Mouse (Mus musculus) lung, postnatal 0 days (tissue): ENCODE data around the gene Asb18. TPM values are rescaled to one million over a fixed set of nuclear protein-coding genes. Genes with fewer than 3 reads are reported as not detected.

Experiments used
- ATAC-seq: fragments of 200-750 bp; cut with Nextera tagmentation; 2 replicates; pipeline ENCODE4 v1.8.0; 2017; ENCODE audit warnings: moderate library complexity
- DNase-seq: peaks from one replicate; pipeline ENCODE4 v3.0.0-alpha.2; 2016; ENCODE audit warnings: low spot score
- H3K27ac ChIP-seq: fragments of 300-500 bp; sonication (generic); 2 replicates; pipeline ENCODE4 v1.5.1; 2014; ENCODE audit warnings: antibody characterized with exemption, mild to moderate bottlenecking, low read length, mixed read lengths
- H3K27me3 ChIP-seq: fragments of 300-500 bp; sonication (generic); replicated peaks from 2 replicates; pipeline ENCODE4 v1.6.1; 2014; ENCODE audit warnings: low read length, mixed read lengths; ENCODE audit not compliant: insufficient read depth
- H3K36me3 ChIP-seq: fragments of 300-500 bp; sonication (generic); 2 replicates; pipeline ENCODE4 v1.6.1; 2014; ENCODE audit warnings: low read length, mixed read lengths; ENCODE audit not compliant: insufficient read depth
- H3K4me1 ChIP-seq: fragments of 300-500 bp; sonication (generic); 2 replicates; pipeline ENCODE4 v1.6.1; 2014; ENCODE audit warnings: antibody characterized with exemption, low read depth, low read length, mixed read lengths; ENCODE audit not compliant: insufficient read depth
- H3K4me2 ChIP-seq: fragments of 300-500 bp; sonication (generic); replicated peaks from 2 replicates; pipeline ENCODE4 v1.6.1; 2014; ENCODE audit warnings: low read depth, mild to moderate bottlenecking, low read length, moderate library complexity, mixed read lengths
- H3K4me3 ChIP-seq: fragments of 300-500 bp; sonication (generic); 2 replicates; pipeline ENCODE4 v1.5.1; 2014; ENCODE audit warnings: low read depth, low read length
- H3K9ac ChIP-seq: fragments of 300-500 bp; sonication (generic); replicated peaks from 2 replicates; pipeline ENCODE4 v1.6.1; 2014; ENCODE audit warnings: low read depth, mild to moderate bottlenecking
- H3K9me3 ChIP-seq: fragments of 300-500 bp; sonication (generic); 2 replicates; pipeline ENCODE4 v1.6.1; 2016; ENCODE audit warnings: low read length, mixed read lengths
- CTCF ChIP-seq: IDR thresholded peaks from 2 replicates; pipeline ENCODE4 v1.5.1; 2016; ENCODE audit warnings: antibody characterized with exemption, mild to moderate bottlenecking
- EP300 ChIP-seq: IDR thresholded peaks from 2 replicates; pipeline ENCODE4 v1.6.1; 2016; ENCODE audit warnings: antibody characterized with exemption, mild to moderate bottlenecking, control low read depth
- WGBS: fragments of 180-500 bp; shearing (Covaris S2); extraction: QIAGEN DNeasy Blood & Tissue Kit; methylation state at CpG from one replicate; pipeline ENCODE4 v1.1.7; 2014; 5-methylcytosine and 5-hydroxymethylcytosine counted together
- polyA plus RNA-seq: library from polyadenylated mRNA; unstranded; fragments of >200 nt; fragmentation: Nextera tagmentation; extraction: Ambion mirVana; gene quantifications from 2 replicates; pipeline ENCODE4 v1.2.1, GENCODE M21; 2015

The Asb18 gene
- polyA plus RNA-seq, 1 experiment from 2014 or later: not detected

- H3K4me1 ChIP-seq: no peaks in the 10 kb centered on the region
- H3K27me3 ChIP-seq: no peaks in the 10 kb centered on the region
- no peaks in the 10 kb centered on the region for H3K9me3 ChIP-seq
- H3K9ac ChIP-seq: no peak overlapping the region
- ATAC-seq: no peak
- no peak overlapping the region for H3K4me2 ChIP-seq
- no peak for TF ChIP-seq CTCF
- no peak for TF ChIP-seq EP300
- no peak overlapping the region for H3K4me3 ChIP-seq
- no peak overlapping the region for H3K27ac ChIP-seq
- 55% methylated on average over 2 of the region's 2 CpGs for WGBS
- no peaks in the 10 kb centered on the region for H3K36me3 ChIP-seq
- DNase-seq: no peak
Measured at GRCm38 (mm10) chr1:90028305-90028704, 13.8 kb upstream of the Asb18 start.

DNA sequence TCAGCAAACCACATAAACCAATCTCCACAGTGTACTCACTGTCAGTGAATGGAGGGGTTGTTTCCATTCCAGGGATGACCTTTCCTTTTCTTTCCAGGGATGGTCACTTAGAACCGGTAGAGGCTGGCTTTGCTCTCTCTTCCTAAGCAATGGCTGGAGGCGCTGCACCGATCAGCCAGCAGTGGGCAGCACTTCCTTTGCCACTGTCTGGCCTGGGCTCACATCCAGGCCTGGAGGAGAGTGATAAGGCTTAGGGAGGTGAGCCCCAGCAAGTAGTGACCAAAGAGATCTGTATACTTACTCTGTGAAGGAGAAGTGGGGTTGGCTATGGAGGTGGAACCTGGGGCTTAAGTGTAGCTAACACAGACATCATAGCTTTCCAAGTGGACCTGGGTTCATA lies 12.5 kb upstream of the Asb18 start:
- TF ChIP-seq CTCF (peak; percentile 78), EP300 (no peak)
- Histone ChIP-seq H3K9ac (no peak overlapping the region), H3K4me3 (no peak overlapping the region), H3K36me3 (no peaks in the 10 kb centered on the region), H3K9me3 (no peaks in the 10 kb centered on the region), H3K27me3 (no peaks in the 10 kb centered on the region), H3K27ac (no peak overlapping the region), H3K4me2 (no peak overlapping the region), H3K4me1 (no peaks in the 10 kb centered on the region)
- 22% methylated on average over 3 of the region's 3 CpGs for WGBS
- DNase-seq (peak; percentile 19), ATAC-seq (no peak)

- H3K4me2 ChIP-seq: no peak overlapping the region
- DNase-seq: no peak
- WGBS: 81% methylated on average over 5 of the region's 5 CpGs
- TF ChIP-seq CTCF (no peak), EP300 (no peak)
- H3K4me1 ChIP-seq: no peaks in the 10 kb centered on the region
- H3K4me3 ChIP-seq: no peak overlapping the region
- no peak for ATAC-seq
- no peaks in the 10 kb centered on the region for H3K36me3 ChIP-seq
- H3K9ac ChIP-seq: no peak overlapping the region
- no peaks in the 10 kb centered on the region for H3K9me3 ChIP-seq
- no peak overlapping the region for H3K27ac ChIP-seq
- no peaks in the 10 kb centered on the region for H3K27me3 ChIP-seq
Measured at GRCm38 (mm10) chr1:90020336-90020735, 5.9 kb upstream of the Asb18 start.

GRCm38 (mm10) chr1:90018071-90018470 lies 3.6 kb upstream of the Asb18 start:
- 58% methylated on average over 6 of the region's 6 CpGs for WGBS
- ATAC-seq (no peak), DNase-seq (no peak)
- H3K9me3 ChIP-seq: no peaks in the 10 kb centered on the region
- H3K27ac ChIP-seq: no peak overlapping the region
- H3K4me1 ChIP-seq: no peaks in the 10 kb centered on the region
- TF ChIP-seq CTCF (no peak), EP300 (no peak)
- no peaks in the 10 kb centered on the region for H3K27me3 ChIP-seq
- no peak overlapping the region for H3K4me3 ChIP-seq
- no peak overlapping the region for H3K4me2 ChIP-seq
- no peak overlapping the region for H3K9ac ChIP-seq
- H3K36me3 ChIP-seq: no peaks in the 10 kb centered on the region

DNA sequence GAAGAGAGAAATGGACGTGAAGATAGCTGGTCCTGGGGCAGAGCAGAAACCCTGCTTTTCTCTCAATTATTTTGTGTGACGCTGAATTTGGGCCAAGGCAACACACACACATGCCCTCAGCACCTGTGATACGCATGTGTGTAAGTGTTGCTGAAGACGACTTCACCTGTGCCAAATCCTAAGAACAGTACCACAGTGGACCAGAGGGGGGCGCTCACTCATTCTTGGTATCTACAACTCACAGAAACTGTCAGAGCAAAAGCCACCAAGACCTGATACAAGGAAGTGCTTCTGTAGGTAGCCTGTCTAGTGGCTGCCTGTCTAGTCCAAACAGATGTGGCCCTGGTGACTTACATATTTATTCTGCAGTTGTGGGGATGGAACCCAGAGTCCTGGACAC lies 1.2 kb downstream of the Asb18 start:
- DNase-seq: no peak
- ATAC-seq: no peak
- TF ChIP-seq EP300 (no peak), CTCF (peak; percentile 12; the same call in 1 of the 2 replicates)
- Histone ChIP-seq H3K4me1 (no peaks in the 10 kb centered on the region), H3K9ac (no peak overlapping the region), H3K9me3 (no peaks in the 10 kb centered on the region), H3K27me3 (no peaks in the 10 kb centered on the region), H3K4me2 (no peak overlapping the region), H3K4me3 (no peak overlapping the region), H3K27ac (no peak overlapping the region), H3K36me3 (no peaks in the 10 kb centered on the region)
- 82% methylated on average over 5 of the region's 5 CpGs for WGBS

- Histone ChIP-seq H3K27ac (no peak overlapping the region), H3K4me2 (no peak overlapping the region), H3K4me3 (no peak overlapping the region), H3K9me3 (no peaks in the 10 kb centered on the region), H3K4me1 (no peaks in the 10 kb centered on the region), H3K36me3 (no peaks in the 10 kb centered on the region), H3K27me3 (no peaks in the 10 kb centered on the region), H3K9ac (no peak overlapping the region)
- no peak for TF ChIP-seq EP300
- TF ChIP-seq CTCF: peak; percentile 31
- WGBS: 67% methylated on average over 7 of the region's 7 CpGs
- ATAC-seq (no peak), DNase-seq (no peak)
Measured at GRCm38 (mm10) chr1:90012850-90013249, 1.6 kb downstream of the Asb18 start.

GRCm38 (mm10) chr1:90012168-90012567 lies 2.3 kb downstream of the Asb18 start:
- no peaks in the 10 kb centered on the region for H3K9me3 ChIP-seq
- ATAC-seq (no peak), DNase-seq (no peak)
- 64% methylated on average over 3 of the region's 3 CpGs for WGBS
- H3K36me3 ChIP-seq: no peaks in the 10 kb centered on the region
- no peak overlapping the region for H3K9ac ChIP-seq
- TF ChIP-seq CTCF (no peak), EP300 (no peak)
- H3K27ac ChIP-seq: no peak overlapping the region
- no peak overlapping the region for H3K4me2 ChIP-seq
- H3K27me3 ChIP-seq: no peaks in the 10 kb centered on the region
- H3K4me3 ChIP-seq: no peak overlapping the region
- no peaks in the 10 kb centered on the region for H3K4me1 ChIP-seq
